Comparison of ENCODE assay signal across 17 mouse cellular contexts in the genomic region with DNA sequence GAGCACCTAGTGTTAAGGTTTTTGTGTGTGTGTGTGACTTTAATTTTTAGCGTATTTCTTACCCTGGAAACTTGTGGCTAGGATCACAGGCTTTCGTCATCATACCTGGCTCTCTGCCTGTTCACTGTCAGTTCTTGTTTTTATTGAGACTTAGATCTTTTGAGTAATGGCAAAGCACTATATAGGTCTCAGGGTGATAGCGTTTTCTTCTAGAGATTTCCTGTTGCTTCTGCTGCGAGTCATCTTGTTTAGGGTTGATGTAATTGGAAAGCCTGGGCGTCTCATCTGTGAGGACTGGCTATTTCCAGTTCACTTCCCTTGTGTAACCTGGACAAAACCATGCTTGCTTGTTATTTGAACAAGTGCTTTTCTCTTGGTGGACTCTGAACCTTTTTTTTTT. TPM values are rescaled to one million over a fixed set of nuclear protein-coding genes. Genes with fewer than 3 reads are reported as not detected.
DNase-seq lines count a peak whose midpoint lies in the region; ATAC-seq lines count a peak whose summit lies in the region.
"Had no signal": no experiment of that assay in that cellular context is flagged by ENCODE, and none has a peak within 500 bp of the region (broad histone marks: within the 10 kb centered on the region; RNA-seq: fewer than 3 reads in every experiment).

No protein-coding gene starts in this region.

- H3K27ac ChIP-seq in liver, embryonic 15.5 days (replicated peaks), result peak overlapping the region; percentile 8
- H3K27ac ChIP-seq in forebrain, embryonic 10.5 days, result no peak overlapping the region
- H3K27ac ChIP-seq: embryonic facial prominence, embryonic 12.5 days; intestine, embryonic 15.5 days; midbrain, embryonic 12.5 days had no signal

- no peak for ATAC-seq in liver, embryonic 15.5 days (ENCODE audit: insufficient read depth)
- ATAC-seq in megakaryocyte progenitor cell, adult 5-6 weeks (replicated peaks; ENCODE audit: poor library complexity), result peak; percentile 47
- ATAC-seq in megakaryocyte, adult 5-6 weeks (ENCODE audit: poor library complexity, severe bottlenecking), result no peak
- ATAC-seq: forebrain, embryonic 14.5 days had no signal

- no peak overlapping the region for H3K9ac ChIP-seq in liver, embryonic 15.5 days
- H3K9ac ChIP-seq: embryonic facial prominence, embryonic 12.5 days; intestine, embryonic 15.5 days; midbrain, embryonic 12.5 days had no signal

- peaks cover 84% of the 10 kb centered on the region for H3K36me3 ChIP-seq in liver, embryonic 15.5 days (replicated peaks)
- peaks cover 50% of the 10 kb centered on the region for H3K36me3 ChIP-seq in forebrain, embryonic 10.5 days (replicated peaks)

- no peak for DNase-seq in liver
- DNase-seq in NIH3T3 (ENCODE audit: low read depth), result peak; percentile 80
- peak; percentile 41 for DNase-seq in brain, adult 2 months (ENCODE audit: low read depth, low spot score)
- DNase-seq in forebrain, embryonic 10.5 days (ENCODE audit: extremely low spot score, low spot score), result no peak
- DNase-seq: cerebellum, adult 9-11 months; heart, postnatal 14 days had no signal

- no peak overlapping the region for H3K4me3 ChIP-seq in liver, embryonic 15.5 days (replicated peaks)
- no peak overlapping the region for H3K4me3 ChIP-seq in forebrain, embryonic 10.5 days
- H3K4me3 ChIP-seq: embryonic facial prominence, embryonic 12.5 days; intestine, embryonic 15.5 days; midbrain, embryonic 12.5 days had no signal

- no peaks in the 10 kb centered on the region for H3K9me3 ChIP-seq in liver, embryonic 15.5 days (replicated peaks)
- H3K9me3 ChIP-seq in forebrain, embryonic 10.5 days, result no peaks in the 10 kb centered on the region
- H3K9me3 ChIP-seq: embryonic facial prominence, embryonic 12.5 days; intestine, embryonic 15.5 days; midbrain, embryonic 12.5 days had no signal

- no peak overlapping the region for H3K4me2 ChIP-seq in liver, embryonic 15.5 days
- H3K4me2 ChIP-seq: embryonic facial prominence, embryonic 12.5 days; intestine, embryonic 15.5 days; midbrain, embryonic 12.5 days had no signal

- H3K4me1 ChIP-seq in liver, embryonic 15.5 days (replicated peaks), result peaks cover 28% of the 10 kb centered on the region
- peaks cover 5% of the 10 kb centered on the region for H3K4me1 ChIP-seq in forebrain, embryonic 10.5 days
- H3K4me1 ChIP-seq: intestine, embryonic 15.5 days; midbrain, embryonic 12.5 days had no signal

- H3K27me3 ChIP-seq in liver, embryonic 15.5 days, result no peaks in the 10 kb centered on the region
- no peaks in the 10 kb centered on the region for H3K27me3 ChIP-seq in forebrain, embryonic 10.5 days (ENCODE audit: poor library complexity, severe bottlenecking)
- H3K27me3 ChIP-seq: embryonic facial prominence, embryonic 12.5 days; intestine, embryonic 15.5 days; midbrain, embryonic 12.5 days had no signal

- WGBS in liver, embryonic 15.5 days (ENCODE audit: insufficient replicate concordance), result 66% methylated on average over 5 of the region's 5 CpGs
- WGBS in forebrain, embryonic 10.5 days, result 90% methylated on average over 5 of the region's 5 CpGs

RNA-seq across cellular contexts. Expression of gene 4931422A03Rik, which starts 13.5 kb away (rescaled TPM):
- polyA plus RNA-seq in liver, embryonic 15.5 days (2015; fragmentation: Nextera tagmentation; extraction: Ambion mirVana), result 1.4 and 1.7 TPM in 2 replicates
- total RNA-seq in megakaryocyte progenitor cell, adult 5-6 weeks (2015), result 1.0 and 2.2 TPM in 2 replicates
- total RNA-seq in megakaryocyte progenitor cell, adult 5-6 weeks (2017), result 0.17 TPM in 1 of 2 replicates, not detected in the other
- total RNA-seq in megakaryocyte, adult 5-6 weeks (2015), result 0.27 TPM in 1 of 2 replicates, not detected in the other
- total RNA-seq in megakaryocyte, adult 5-6 weeks (2017), result not detected in 2 replicates
- polyA plus RNA-seq in forebrain, embryonic 10.5 days (2016; fragmentation: Nextera tagmentation; extraction: Ambion mirVana), result 1.4 and 1.6 TPM in 2 replicates
- total RNA-seq: heart, postnatal 14 days had no signal
- polyA plus RNA-seq: small intestine, adult 2 months had no signal

RNA-seq across cellular contexts. Expression of gene Fbxo3, which starts 14.1 kb away (rescaled TPM):
- 46.4 and 50.0 TPM in 2 replicates for polyA plus RNA-seq in liver, embryonic 15.5 days (2015; fragmentation: Nextera tagmentation; extraction: Ambion mirVana)
- total RNA-seq in megakaryocyte progenitor cell, adult 5-6 weeks (2015), result 64.8 and 74.2 TPM in 2 replicates
- 61.5 and 70.9 TPM in 2 replicates for total RNA-seq in megakaryocyte progenitor cell, adult 5-6 weeks (2017)
- 49.8 and 54.2 TPM in 2 replicates for total RNA-seq in megakaryocyte, adult 5-6 weeks (2015)
- total RNA-seq in megakaryocyte, adult 5-6 weeks (2017), result 49.2 and 49.9 TPM in 2 replicates
- 47.8 and 48.3 TPM in 2 replicates for polyA plus RNA-seq in forebrain, embryonic 10.5 days (2016; fragmentation: Nextera tagmentation; extraction: Ambion mirVana)

RNA-seq across cellular contexts. Expression of gene Gm10912, which starts 24.0 kb away (rescaled TPM):
- polyA plus RNA-seq in liver, embryonic 15.5 days (2015; fragmentation: Nextera tagmentation; extraction: Ambion mirVana), result 0.10 and 0.13 TPM in 2 replicates
- not detected in 2 replicates for total RNA-seq in megakaryocyte progenitor cell, adult 5-6 weeks (2015)
- 0.04 and 0.24 TPM in 2 replicates for total RNA-seq in megakaryocyte progenitor cell, adult 5-6 weeks (2017)
- total RNA-seq in megakaryocyte, adult 5-6 weeks (2015), result not detected in 2 replicates
- not detected in 2 replicates for total RNA-seq in megakaryocyte, adult 5-6 weeks (2017)
- not detected in 2 replicates for polyA plus RNA-seq in forebrain, embryonic 10.5 days (2016; fragmentation: Nextera tagmentation; extraction: Ambion mirVana)
- polyA plus RNA-seq: embryonic facial prominence, embryonic 12.5 days; forebrain, embryonic 14.5 days; limb, embryonic 11.5 days; midbrain, embryonic 12.5 days had no signal

RNA-seq across cellular contexts. Expression of gene Gm10799, which starts 26.7 kb away (rescaled TPM):
- polyA plus RNA-seq in liver, embryonic 15.5 days (2015; fragmentation: Nextera tagmentation; extraction: Ambion mirVana), result not detected in 2 replicates
- total RNA-seq in megakaryocyte progenitor cell, adult 5-6 weeks (2015), result not detected in 2 replicates
- total RNA-seq in megakaryocyte progenitor cell, adult 5-6 weeks (2017), result not detected in 2 replicates
- not detected in 2 replicates for total RNA-seq in megakaryocyte, adult 5-6 weeks (2015)
- not detected in 2 replicates for total RNA-seq in megakaryocyte, adult 5-6 weeks (2017)
- polyA plus RNA-seq in forebrain, embryonic 10.5 days (2016; fragmentation: Nextera tagmentation; extraction: Ambion mirVana), result not detected in 2 replicates
- total RNA-seq: heart, postnatal 14 days had no signal
- polyA plus RNA-seq: embryonic facial prominence, embryonic 12.5 days; forebrain, embryonic 14.5 days; gonadal fat pad, adult 2 months; intestine, embryonic 15.5 days; limb, embryonic 11.5 days; midbrain, embryonic 12.5 days; small intestine, adult 2 months; testis, adult 2 months had no signal

RNA-seq across cellular contexts. Expression of gene Cd59b, which starts 28.0 kb away (rescaled TPM):
- 11.0 and 11.4 TPM in 2 replicates for polyA plus RNA-seq in liver, embryonic 15.5 days (2015; fragmentation: Nextera tagmentation; extraction: Ambion mirVana)
- 1.1 and 2.2 TPM in 2 replicates for total RNA-seq in megakaryocyte progenitor cell, adult 5-6 weeks (2015)
- 0.62 and 4.1 TPM in 2 replicates for total RNA-seq in megakaryocyte progenitor cell, adult 5-6 weeks (2017)
- 0.62 TPM in 1 of 2 replicates, not detected in the other for total RNA-seq in megakaryocyte, adult 5-6 weeks (2015)
- total RNA-seq in megakaryocyte, adult 5-6 weeks (2017), result 3.6 TPM in 1 of 2 replicates, not detected in the other
- polyA plus RNA-seq in forebrain, embryonic 10.5 days (2016; fragmentation: Nextera tagmentation; extraction: Ambion mirVana), result 3.4 TPM in 2 replicates

Comparison
In these comparisons a context has a peak if more than half of its experiments do, and no peak if none do; other contexts are left out.
1. DNase-seq: peak in NIH3T3 (single experiment) and brain, adult 2 months (single experiment); none in liver (single experiment) and forebrain, embryonic 10.5 days (single experiment).